Mouse (Mus musculus) midbrain, embryonic 14.5 days (tissue): ENCODE results near the gene Csf3. TPM values are rescaled to one million over a fixed set of nuclear protein-coding genes. Genes with fewer than 3 reads are reported as not detected.

Source experiments
- ATAC-seq: fragments of 200-750 bp; cut with Nextera tagmentation; 2 replicates; pipeline ENCODE4 v1.8.0; 2017; ENCODE audit warnings: moderate number of reproducible peaks, moderate library complexity; ENCODE audit not compliant: low FRiP score, low TSS enrichment
- DNase-seq: peaks from one replicate; pipeline ENCODE4 v3.0.0-alpha.2; 2015
- H3K27ac ChIP-seq: fragments of 300-500 bp; sonication (generic); replicated peaks from 2 replicates; pipeline ENCODE4 v1.5.1; 2014; ENCODE audit warnings: mild to moderate bottlenecking, low read depth, low read length, moderate library complexity
- H3K27me3 ChIP-seq: fragments of 300-500 bp; sonication (generic); 2 replicates; pipeline ENCODE4 v1.6.1; 2014; ENCODE audit warnings: low read length, control low read depth, mixed read lengths; ENCODE audit not compliant: control insufficient read depth, insufficient read depth
- H3K36me3 ChIP-seq: fragments of 300-500 bp; sonication (generic); 2 replicates; pipeline ENCODE4 v1.6.1; 2014; ENCODE audit warnings: low read length, control low read depth; ENCODE audit not compliant: control insufficient read depth, insufficient read depth
- H3K4me1 ChIP-seq: fragments of 300-500 bp; sonication (generic); 2 replicates; pipeline ENCODE4 v1.6.1; 2014; ENCODE audit warnings: mild to moderate bottlenecking, antibody characterized with exemption, low read length, control low read depth; ENCODE audit not compliant: control insufficient read depth, insufficient read depth
- H3K4me2 ChIP-seq: fragments of 300-500 bp; sonication (generic); 2 replicates; pipeline ENCODE4 v1.6.1; 2014; ENCODE audit warnings: mild to moderate bottlenecking, low read length, moderate library complexity
- H3K4me3 ChIP-seq: fragments of 300-500 bp; sonication (generic); replicated peaks from 2 replicates; pipeline ENCODE4 v1.5.1; 2014; ENCODE audit warnings: low read depth, low read length
- H3K9ac ChIP-seq: fragments of 300-500 bp; sonication (generic); replicated peaks from 2 replicates; pipeline ENCODE4 v1.6.1; 2014; ENCODE audit warnings: mild to moderate bottlenecking, low read length, moderate library complexity
- H3K9me3 ChIP-seq: fragments of 300-500 bp; sonication (generic); 2 replicates; pipeline ENCODE4 v1.6.1; 2016; ENCODE audit warnings: low read length, control low read depth, mixed read lengths; ENCODE audit not compliant: control insufficient read depth
- WGBS: fragments of 180-500 bp; shearing (Covaris S2); extraction: QIAGEN DNeasy Blood & Tissue Kit; methylation state at CpG from one replicate; pipeline ENCODE4 v1.1.7; 2014; 5-methylcytosine and 5-hydroxymethylcytosine counted together
- polyA plus RNA-seq: library from polyadenylated mRNA; unstranded; fragments of >200 nt; fragmentation: Nextera tagmentation; extraction: Ambion mirVana; gene quantifications from 2 replicates; pipeline ENCODE4 v1.2.1, GENCODE M21; 2014

Gene Csf3
- polyA plus RNA-seq, 1 experiment from 2014 or later = not detected

DNA sequence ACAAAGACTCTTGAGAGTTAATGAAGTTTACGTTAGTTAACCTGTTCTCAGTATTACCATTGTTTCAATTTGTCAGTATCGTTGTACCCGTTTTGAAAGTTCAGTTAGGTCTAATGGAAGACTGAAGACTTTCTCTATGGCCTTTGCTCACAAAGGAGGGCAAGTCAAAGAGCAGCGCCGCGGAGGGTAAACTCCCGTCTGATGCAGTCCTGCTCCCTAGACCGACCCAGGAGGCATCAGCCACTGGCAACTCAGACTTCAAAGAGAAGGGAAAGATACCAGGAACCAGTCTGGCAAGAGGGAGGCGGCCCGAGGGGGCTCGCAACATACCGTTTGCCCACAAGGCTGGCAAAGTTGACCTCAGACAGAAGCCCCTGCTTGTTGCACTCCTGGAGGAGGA, 12.6 kb downstream of the Csf3 start:
- H3K36me3 ChIP-seq = peaks cover 89% of the 10 kb centered on the region
- DNase-seq = no peak
- H3K4me2 ChIP-seq = no peak overlapping the region
- H3K9me3 ChIP-seq = no peaks in the 10 kb centered on the region
- WGBS = 92% methylated on average over 12 of the region's 12 CpGs
- ATAC-seq = no peak
- H3K4me3 ChIP-seq = no peak overlapping the region
- H3K27ac ChIP-seq = no peak overlapping the region
- H3K27me3 ChIP-seq = no peaks in the 10 kb centered on the region
- no peak overlapping the region for H3K9ac ChIP-seq
- no peaks in the 10 kb centered on the region for H3K4me1 ChIP-seq

- Histone ChIP-seq H3K9me3 (no peaks in the 10 kb centered on the region), H3K4me1 (no peaks in the 10 kb centered on the region), H3K27ac (no peak overlapping the region), H3K36me3 (peaks cover 81% of the 10 kb centered on the region), H3K9ac (no peak overlapping the region), H3K4me3 (no peak overlapping the region), H3K27me3 (no peaks in the 10 kb centered on the region), H3K4me2 (no peak overlapping the region)
- WGBS = 95% methylated on average over 9 of the region's 9 CpGs
- DNase-seq (no peak), ATAC-seq (no peak)
These were observed 14.9 kb downstream of the Csf3 start for GRCm38 (mm10) chr11:98715946-98716345.

GRCm38 (mm10) chr11:98717904-98718303, 16.8 kb downstream of the Csf3 start:
- DNase-seq (peak; percentile 79), ATAC-seq (no peak)
- H3K9me3 ChIP-seq = no peaks in the 10 kb centered on the region
- no peaks in the 10 kb centered on the region for H3K4me1 ChIP-seq
- no peak overlapping the region for H3K4me2 ChIP-seq
- H3K27me3 ChIP-seq = no peaks in the 10 kb centered on the region
- H3K36me3 ChIP-seq = peaks cover 76% of the 10 kb centered on the region
- 13% methylated on average over 13 of the region's 13 CpGs for WGBS
- no peak overlapping the region for H3K9ac ChIP-seq
- no peak overlapping the region for H3K27ac ChIP-seq
- no peak overlapping the region for H3K4me3 ChIP-seq

DNA sequence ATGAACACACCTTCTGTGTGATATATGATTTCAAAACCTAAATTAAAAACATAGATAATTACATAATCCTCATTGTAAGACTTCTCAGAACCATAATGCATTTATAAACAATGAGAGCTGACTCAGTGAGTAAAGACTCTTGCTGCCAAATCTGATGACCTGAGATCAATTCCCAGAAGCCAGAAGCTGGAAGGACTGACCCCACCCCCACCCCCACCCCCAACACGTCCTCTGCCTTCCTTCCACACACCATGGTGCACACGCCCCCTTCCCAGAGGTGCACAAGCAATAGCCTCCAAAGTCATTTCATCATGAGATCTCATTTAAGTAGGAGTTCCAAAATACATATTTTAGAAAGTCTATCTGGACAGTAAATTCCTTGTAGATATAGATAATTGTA, 19.7 kb downstream of the Csf3 start:
- Histone ChIP-seq H3K4me2 (no peak overlapping the region), H3K27me3 (no peaks in the 10 kb centered on the region), H3K36me3 (peaks cover 63% of the 10 kb centered on the region), H3K4me3 (no peak overlapping the region), H3K9ac (no peak overlapping the region), H3K9me3 (no peaks in the 10 kb centered on the region), H3K4me1 (no peaks in the 10 kb centered on the region), H3K27ac (no peak overlapping the region)
- DNase-seq (no peak), ATAC-seq (no peak)
- WGBS = 76% methylated on average over 2 of the region's 2 CpGs

DNA sequence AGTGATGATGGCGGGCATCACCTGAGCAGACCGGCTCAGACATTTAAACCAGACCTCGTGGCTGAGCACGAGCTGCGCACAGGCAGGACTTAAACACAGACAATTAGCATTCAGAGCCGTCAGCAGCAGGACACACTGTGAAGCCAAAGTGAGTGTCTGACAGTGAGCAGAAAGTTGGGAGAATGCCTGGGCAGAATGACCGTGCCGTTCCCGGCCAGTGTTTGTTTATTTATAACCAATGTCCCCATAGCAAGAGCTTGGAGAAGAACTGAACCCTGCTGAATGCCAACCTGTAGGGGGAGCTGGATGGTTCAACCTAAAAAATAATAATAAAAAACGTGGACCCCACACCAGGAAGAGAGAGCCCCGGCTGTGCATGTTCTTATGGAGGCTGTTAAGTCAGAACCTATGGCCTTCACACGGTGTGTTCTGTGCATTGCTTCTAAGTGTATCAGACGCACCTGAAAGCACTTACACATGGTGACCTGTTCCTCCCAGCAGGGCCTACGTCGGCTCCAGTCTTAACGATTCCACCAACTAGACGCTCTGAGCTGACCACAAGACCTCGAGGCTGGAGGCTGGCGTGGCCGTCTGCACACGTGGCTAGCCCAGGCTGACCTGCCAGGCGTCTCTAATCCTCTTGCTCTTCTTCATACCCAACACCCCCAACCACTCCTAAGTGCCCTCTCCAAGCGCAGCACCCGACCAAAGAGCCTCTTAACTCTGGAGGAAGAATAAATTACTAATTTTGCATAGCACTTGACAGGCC, 20.6 kb downstream of the Csf3 start:
- ATAC-seq (no peak), DNase-seq (peak; percentile 48)
- Histone ChIP-seq H3K27me3 (no peaks in the 10 kb centered on the region), H3K36me3 (peaks cover 60% of the 10 kb centered on the region), H3K4me2 (no peak overlapping the region), H3K4me3 (no peak overlapping the region), H3K9me3 (no peaks in the 10 kb centered on the region), H3K27ac (no peak overlapping the region), H3K9ac (no peak overlapping the region), H3K4me1 (no peaks in the 10 kb centered on the region)
- WGBS = 72% methylated on average over 24 of the region's 24 CpGs

DNA sequence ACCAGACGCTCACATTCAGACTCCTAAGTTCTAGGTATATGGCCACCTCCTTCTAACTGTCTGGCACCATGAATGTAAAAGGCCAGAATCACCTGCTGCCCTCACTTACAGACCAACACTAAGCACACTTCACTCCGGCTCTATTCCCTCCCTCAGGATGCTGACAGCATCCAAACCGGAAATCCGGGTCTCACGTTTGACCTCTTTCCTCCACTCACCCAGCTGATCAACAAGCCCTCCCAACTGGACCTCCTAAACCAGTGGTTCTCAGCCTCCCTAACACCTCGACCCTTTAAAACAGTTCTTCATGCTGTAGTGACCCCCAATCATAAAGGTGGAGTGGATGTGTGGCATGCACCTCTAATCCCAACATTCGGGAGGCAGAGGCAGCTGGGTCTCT, 22.0 kb downstream of the Csf3 start:
- Histone ChIP-seq H3K36me3 (peaks cover 52% of the 10 kb centered on the region), H3K4me3 (no peak overlapping the region), H3K9me3 (no peaks in the 10 kb centered on the region), H3K9ac (no peak overlapping the region), H3K4me2 (no peak overlapping the region), H3K4me1 (0 out of 2 replicates have a peak, but pooled peaks cover under 1% of the 10 kb centered on the region), H3K27ac (no peak overlapping the region), H3K27me3 (no peaks in the 10 kb centered on the region)
- 85% methylated on average over 7 of the region's 7 CpGs for WGBS
- ATAC-seq (no peak), DNase-seq (no peak)

DNA sequence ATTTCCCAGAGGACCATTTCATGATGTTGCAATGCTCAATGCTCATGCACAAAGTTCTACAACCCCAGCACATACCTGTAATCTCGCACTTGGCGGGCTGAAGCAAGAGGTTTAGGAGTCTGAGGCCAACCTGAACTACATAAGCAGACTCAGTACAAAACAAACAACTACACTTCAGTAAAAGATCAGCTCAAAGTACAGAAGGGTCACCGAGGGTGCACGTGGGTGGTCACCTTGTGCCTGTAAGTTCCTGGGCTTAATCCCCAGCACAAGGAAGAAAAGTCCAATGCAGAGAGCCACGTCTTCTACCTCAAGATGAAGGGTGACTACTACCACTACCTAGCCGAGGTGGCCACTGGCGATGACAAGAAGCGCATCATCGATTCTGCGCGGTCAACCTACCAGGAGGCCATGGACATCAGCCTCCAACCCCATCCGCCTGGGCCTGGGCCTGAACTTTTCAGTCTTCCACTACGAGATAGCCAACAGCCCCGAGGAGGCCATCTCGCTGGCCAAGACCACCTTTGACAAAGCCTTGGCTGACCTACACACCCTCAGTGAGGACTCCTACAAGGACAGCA, 25.0 kb downstream of the Csf3 start:
- no peak overlapping the region for H3K4me3 ChIP-seq

DNA sequence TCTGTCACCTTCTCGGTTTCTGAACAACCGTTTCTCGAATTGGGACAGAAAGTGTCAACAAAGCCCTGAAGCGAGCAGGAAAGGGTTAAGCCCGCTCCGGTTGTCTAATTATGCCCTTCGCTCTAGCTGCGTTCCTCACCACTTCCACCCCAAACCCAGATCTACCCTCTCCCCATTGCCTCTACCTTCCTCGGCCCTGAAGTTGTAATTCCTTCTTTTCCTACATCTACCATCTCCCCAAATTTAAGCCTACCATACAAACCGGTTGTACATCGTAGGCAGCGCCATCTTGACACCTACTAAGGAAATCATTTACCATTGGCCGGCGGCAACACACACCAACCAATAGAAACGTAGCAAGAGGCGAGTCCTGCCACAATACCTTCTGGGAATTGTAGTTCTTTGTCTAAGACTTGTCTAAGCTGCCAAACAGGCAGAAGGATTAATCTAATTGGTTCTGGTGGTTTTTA, 28.1 kb downstream of the Csf3 start, which contains the start of gene Med24:
TSS of gene Med24 (minus strand) at position 317 of the 470 bp plus-strand sequence.
- peaks cover 15% of the 10 kb centered on the region for H3K36me3 ChIP-seq
- 0 out of 2 replicates have a peak, but pooled peaks cover 11% of the 10 kb centered on the region for H3K4me1 ChIP-seq
- ATAC-seq (peak; percentile 93), DNase-seq (peak; percentile 95)
- peak within 1 kb of the TSS; percentile 57 for H3K4me3 ChIP-seq
- WGBS = under 1% methylated on average over 16 of the region's 16 CpGs
- H3K9ac ChIP-seq = peak within 1 kb of the TSS; percentile 65
- no peaks in the 10 kb centered on the region for H3K9me3 ChIP-seq
- H3K27me3 ChIP-seq = no peaks in the 10 kb centered on the region
- peak within 1 kb of the TSS; percentile 57 for H3K4me2 ChIP-seq
- H3K27ac ChIP-seq = peak within 1 kb of the TSS; percentile 80

More for the DNA sequence above, 25.0 kb downstream of the Csf3 start:
- H3K4me1 ChIP-seq = 0 out of 2 replicates have a peak, but pooled peaks cover 11% of the 10 kb centered on the region
- 96% methylated on average over 15 of the region's 15 CpGs for WGBS
- H3K9ac ChIP-seq = no peak overlapping the region
- peaks cover 32% of the 10 kb centered on the region for H3K36me3 ChIP-seq
- H3K27ac ChIP-seq = no peak overlapping the region
- H3K27me3 ChIP-seq = no peaks in the 10 kb centered on the region
- no peak for ATAC-seq
- DNase-seq = no peak
- H3K9me3 ChIP-seq = no peaks in the 10 kb centered on the region
- H3K4me2 ChIP-seq = no peak overlapping the region
